Mouse (Mus musculus): Measurements from ENCODE around the gene Ccdc92b. TPM values are rescaled to one million over a fixed set of nuclear protein-coding genes. Genes with fewer than 3 reads are reported as not detected.

Gene Ccdc92b
- polyA plus RNA-seq, 1 experiment from 2014 or later: 14.7 TPM

DNA sequence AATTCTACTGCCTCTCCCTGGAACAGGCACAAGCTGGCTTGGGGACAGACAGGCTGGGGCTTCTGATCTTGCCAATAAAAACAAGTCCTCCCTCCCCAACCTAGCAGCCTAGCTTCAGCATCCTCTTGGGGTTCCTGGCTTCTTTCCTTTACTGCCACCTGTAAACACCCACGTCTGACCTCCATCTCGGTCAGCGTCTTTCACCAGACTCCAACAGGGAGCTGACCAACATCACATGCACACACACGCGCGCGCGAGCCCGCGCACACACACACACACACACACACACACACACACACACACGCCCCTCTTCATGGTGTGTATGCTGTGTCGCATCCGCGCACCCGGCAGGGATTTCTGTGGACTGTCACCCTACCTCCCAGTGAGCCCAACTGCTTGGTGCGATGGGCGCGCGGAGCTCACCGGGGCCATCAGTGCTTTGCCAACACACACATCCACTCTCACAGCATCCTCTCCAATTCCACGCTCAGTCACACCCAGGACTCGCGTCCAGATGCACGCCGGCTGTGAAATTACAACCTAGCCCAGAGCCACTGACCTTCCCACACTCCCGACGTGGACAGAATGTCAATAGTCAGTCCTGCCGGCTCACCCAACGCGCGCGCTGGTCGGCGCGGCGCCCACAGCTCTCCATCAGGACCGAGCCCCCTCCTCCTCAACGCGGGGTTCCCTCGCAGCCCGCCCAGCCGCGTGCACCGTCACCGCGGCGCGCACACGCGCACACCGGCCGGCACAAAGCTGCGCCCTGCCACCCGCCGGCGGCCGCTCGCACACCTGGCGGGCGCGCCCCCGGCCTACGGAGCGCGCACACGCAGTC is 29.8 kb upstream of the Ccdc92b start:
- no peaks in the 10 kb centered on the region for H3K9me3 ChIP-seq (replicated peaks)
- H3K27me3 ChIP-seq (replicated peaks): peaks cover 93% of the 10 kb centered on the region
- H3K4me2 ChIP-seq: peak overlapping the region; percentile 59
- H3K27ac ChIP-seq: no peak overlapping the region
- no peaks in the 10 kb centered on the region for H3K36me3 ChIP-seq
- H3K9ac ChIP-seq: no peak overlapping the region
- H3K4me3 ChIP-seq: peak overlapping the region; percentile 40
- no peak for ATAC-seq
- peaks cover 7% of the 10 kb centered on the region; the same call in 1 of the 2 replicates for H3K4me1 ChIP-seq
- 5% methylated on average over 66 of the region's 66 CpGs for WGBS (ENCODE audit: insufficient replicate concordance)

DNA sequence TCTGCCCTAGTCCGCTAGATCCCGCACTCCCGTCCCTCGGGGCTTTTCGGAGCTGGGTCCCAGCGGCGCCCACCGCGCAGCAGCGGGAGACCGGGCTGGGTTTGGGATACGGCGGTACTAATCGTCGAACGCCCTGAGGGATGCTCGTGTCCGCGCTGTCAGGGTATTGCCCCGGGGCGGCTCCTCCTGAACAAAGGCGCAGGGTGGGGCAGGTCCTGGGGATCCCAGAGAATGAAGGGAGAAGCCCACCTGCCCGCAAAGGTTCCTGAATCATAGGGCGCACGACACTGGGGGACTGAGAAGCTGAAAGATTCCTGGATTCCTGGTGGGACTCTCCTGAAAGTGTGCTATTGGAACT is 29.2 kb upstream of the Ccdc92b start:
- Histone ChIP-seq H3K4me3 (peak overlapping the region; percentile 40), H3K27ac (no peak overlapping the region), H3K27me3 (replicated peaks) (peaks cover 87% of the 10 kb centered on the region), H3K36me3 (no peaks in the 10 kb centered on the region), H3K9me3 (replicated peaks) (no peaks in the 10 kb centered on the region), H3K4me1 (0 out of 2 replicates have a peak, but pooled peaks cover 5% of the 10 kb centered on the region), H3K4me2 (peak overlapping the region; percentile 59), H3K9ac (no peak overlapping the region)
- ATAC-seq: no peak
- WGBS (ENCODE audit: insufficient replicate concordance): 5% methylated on average over 25 of the region's 25 CpGs

GRCm38 (mm10) chr11:74590691-74591090 is 28.7 kb upstream of the Ccdc92b start:
- Histone ChIP-seq H3K27me3 (replicated peaks) (peaks cover 82% of the 10 kb centered on the region), H3K4me2 (no peak overlapping the region), H3K4me3 (no peak overlapping the region), H3K9ac (no peak overlapping the region), H3K36me3 (no peaks in the 10 kb centered on the region), H3K9me3 (replicated peaks) (no peaks in the 10 kb centered on the region), H3K4me1 (0 out of 2 replicates have a peak, but pooled peaks cover 5% of the 10 kb centered on the region), H3K27ac (no peak overlapping the region)
- WGBS (ENCODE audit: insufficient replicate concordance): 38% methylated on average over 13 of the region's 13 CpGs
- no peak for ATAC-seq

DNA sequence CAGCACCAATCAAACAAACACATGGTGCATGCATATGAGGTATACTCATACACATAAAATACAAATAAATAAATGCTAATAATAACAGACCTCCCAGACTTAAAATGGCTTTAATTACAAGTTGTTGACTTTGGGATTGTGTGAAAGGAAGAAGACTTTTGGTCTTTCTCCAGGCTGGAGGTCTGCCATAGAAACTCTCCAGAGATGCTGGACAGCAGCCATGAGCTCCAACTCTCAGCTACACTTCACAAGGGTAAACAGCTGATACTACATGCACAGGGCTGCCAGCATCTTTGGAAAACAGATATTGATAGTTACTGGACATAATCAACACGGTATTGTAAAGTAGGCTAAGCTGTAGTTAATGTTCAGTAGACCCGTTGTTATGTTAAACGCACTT is 27.2 kb upstream of the Ccdc92b start:
- no peak overlapping the region for H3K9ac ChIP-seq
- no peak overlapping the region for H3K4me2 ChIP-seq
- 74% methylated on average over 3 of the region's 3 CpGs for WGBS (ENCODE audit: insufficient replicate concordance)
- no peak overlapping the region for H3K4me3 ChIP-seq
- H3K27me3 ChIP-seq (replicated peaks): peaks cover 67% of the 10 kb centered on the region
- H3K9me3 ChIP-seq (replicated peaks): no peaks in the 10 kb centered on the region
- H3K36me3 ChIP-seq: no peaks in the 10 kb centered on the region
- ATAC-seq: no peak
- H3K27ac ChIP-seq: no peak overlapping the region
- 0 out of 2 replicates have a peak, but pooled peaks cover 5% of the 10 kb centered on the region for H3K4me1 ChIP-seq

- Histone ChIP-seq H3K4me1 (no peaks in the 10 kb centered on the region), H3K27ac (no peak overlapping the region), H3K9ac (no peak overlapping the region), H3K9me3 (replicated peaks) (no peaks in the 10 kb centered on the region), H3K4me3 (no peak overlapping the region), H3K36me3 (no peaks in the 10 kb centered on the region), H3K4me2 (no peak overlapping the region), H3K27me3 (replicated peaks) (peaks cover 32% of the 10 kb centered on the region)
- ATAC-seq: no peak
- 54% methylated on average over 4 of the region's 4 CpGs for WGBS (ENCODE audit: insufficient replicate concordance)
Observed at GRCm38 (mm10) chr11:74597283-74597989, 22.0 kb upstream of the Ccdc92b start.

GRCm38 (mm10) chr11:74597990-74598337 is 21.4 kb upstream of the Ccdc92b start:
- Histone ChIP-seq H3K36me3 (no peaks in the 10 kb centered on the region), H3K9ac (no peak overlapping the region), H3K27me3 (replicated peaks) (peaks cover 28% of the 10 kb centered on the region), H3K4me1 (no peaks in the 10 kb centered on the region), H3K4me3 (no peak overlapping the region), H3K27ac (no peak overlapping the region), H3K4me2 (no peak overlapping the region), H3K9me3 (replicated peaks) (no peaks in the 10 kb centered on the region)
- no peak for ATAC-seq

GRCm38 (mm10) chr11:74602286-74602685 is 17.1 kb upstream of the Ccdc92b start:
- Histone ChIP-seq H3K9ac (no peak overlapping the region), H3K4me3 (no peak overlapping the region), H3K36me3 (no peaks in the 10 kb centered on the region), H3K4me1 (no peaks in the 10 kb centered on the region), H3K27me3 (replicated peaks) (peaks cover 42% of the 10 kb centered on the region), H3K27ac (no peak overlapping the region), H3K4me2 (no peak overlapping the region), H3K9me3 (replicated peaks) (no peaks in the 10 kb centered on the region)
- WGBS (ENCODE audit: insufficient replicate concordance): 84% methylated on average over 1 of the region's 1 CpGs
- no peak for ATAC-seq

DNA sequence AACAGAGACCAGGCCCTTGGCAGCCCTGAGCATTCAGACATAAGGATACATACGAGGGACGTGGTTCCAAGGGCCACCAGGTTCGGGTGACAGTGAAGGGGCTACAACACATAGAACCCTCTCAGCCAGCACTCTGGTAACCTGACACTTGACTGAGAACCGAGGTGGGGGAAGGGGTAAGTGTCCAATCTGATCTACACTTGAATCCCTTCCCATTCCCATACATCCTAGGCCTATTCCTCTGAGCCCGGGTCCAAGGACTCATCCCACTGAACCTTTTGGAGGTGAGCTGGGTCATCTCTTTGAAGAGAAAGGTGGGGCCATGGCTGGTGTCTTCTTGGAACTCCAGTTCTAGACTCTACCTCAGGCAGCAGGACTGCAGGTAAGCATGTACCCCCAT is 9.3 kb upstream of the Ccdc92b start:
- 25% methylated on average over 5 of the region's 5 CpGs for WGBS (ENCODE audit: insufficient replicate concordance)

GRCm38 (mm10) chr11:74610545-74611176 is 8.7 kb upstream of the Ccdc92b start, which contains the start of gene Rap1gap2:
Gene Rap1gap2, minus strand, starts transcription at chr11:74610915.
- ATAC-seq: peak; percentile 47; the same call in 1 of the 2 replicates
- H3K9ac ChIP-seq: 0 out of 2 replicates have a peak within 1 kb of the TSS, but pooled peaks have one; percentile 29
- H3K9me3 ChIP-seq (replicated peaks): no peaks in the 10 kb centered on the region
- 3% methylated on average over 46 of the region's 50 CpGs for WGBS (ENCODE audit: insufficient replicate concordance)
- peaks cover 94% of the 10 kb centered on the region for H3K27me3 ChIP-seq (replicated peaks)
- peaks cover 15% of the 10 kb centered on the region for H3K4me1 ChIP-seq
- peak within 1 kb of the TSS; percentile 72 for H3K4me2 ChIP-seq
- no peak within 1 kb of the TSS for H3K27ac ChIP-seq
- peak within 1 kb of the TSS; percentile 53 for H3K4me3 ChIP-seq
- no peaks in the 10 kb centered on the region for H3K36me3 ChIP-seq

More for the DNA sequence above, 9.3 kb upstream of the Ccdc92b start:
- no peak overlapping the region for H3K4me3 ChIP-seq
- H3K27ac ChIP-seq: no peak overlapping the region
- no peak overlapping the region for H3K9ac ChIP-seq
- ATAC-seq: no peak
- peak overlapping the region; percentile 72; the same call in 1 of the 2 replicates for H3K4me2 ChIP-seq
- H3K4me1 ChIP-seq: peaks cover 15% of the 10 kb centered on the region
- H3K36me3 ChIP-seq: no peaks in the 10 kb centered on the region
- H3K9me3 ChIP-seq (replicated peaks): no peaks in the 10 kb centered on the region
- H3K27me3 ChIP-seq (replicated peaks): peaks cover 92% of the 10 kb centered on the region

DNA sequence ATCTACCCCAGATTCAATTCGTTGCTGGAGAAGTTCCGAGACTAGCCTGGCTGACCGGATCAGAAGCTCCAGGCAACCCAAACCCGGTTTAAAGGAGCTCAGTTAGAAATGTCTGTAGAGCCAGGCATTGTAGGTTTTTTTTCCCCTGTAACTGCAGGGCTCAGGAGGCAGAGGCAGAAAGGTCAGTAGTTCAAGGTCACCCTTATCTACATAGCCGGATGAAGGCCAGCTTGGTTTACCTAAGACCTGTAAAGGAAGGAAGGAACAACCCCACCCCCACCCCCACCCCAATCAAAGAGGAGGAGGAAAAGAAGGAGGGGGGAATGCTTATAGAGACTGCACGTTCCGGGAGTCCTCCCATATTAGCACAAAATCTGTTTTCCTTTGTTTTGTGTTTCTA is 8.0 kb upstream of the Ccdc92b start:
- H3K9ac ChIP-seq: no peak overlapping the region
- H3K9me3 ChIP-seq (replicated peaks): no peaks in the 10 kb centered on the region
- peaks cover 15% of the 10 kb centered on the region for H3K4me1 ChIP-seq
- H3K4me3 ChIP-seq: no peak overlapping the region; the same call in 1 of the 2 replicates
- H3K27ac ChIP-seq: no peak overlapping the region
- ATAC-seq: no peak
- WGBS (ENCODE audit: insufficient replicate concordance): 15% methylated on average over 7 of the region's 7 CpGs
- peak overlapping the region; percentile 72 for H3K4me2 ChIP-seq
- peaks cover 96% of the 10 kb centered on the region for H3K27me3 ChIP-seq (replicated peaks)
- H3K36me3 ChIP-seq: no peaks in the 10 kb centered on the region

- H3K27ac ChIP-seq: no peak overlapping the region
- ATAC-seq: no peak
- no peaks in the 10 kb centered on the region for H3K36me3 ChIP-seq
- 50% methylated on average over 4 of the region's 4 CpGs for WGBS (ENCODE audit: insufficient replicate concordance)
- no peak overlapping the region for H3K9ac ChIP-seq
- H3K4me3 ChIP-seq: no peak overlapping the region
- H3K4me2 ChIP-seq: no peak overlapping the region
- no peaks in the 10 kb centered on the region for H3K9me3 ChIP-seq (replicated peaks)
- peaks cover 98% of the 10 kb centered on the region for H3K27me3 ChIP-seq (replicated peaks)
- H3K4me1 ChIP-seq: peaks cover 16% of the 10 kb centered on the region
Observed at GRCm38 (mm10) chr11:74613428-74613827, 6.0 kb upstream of the Ccdc92b start.

DNA sequence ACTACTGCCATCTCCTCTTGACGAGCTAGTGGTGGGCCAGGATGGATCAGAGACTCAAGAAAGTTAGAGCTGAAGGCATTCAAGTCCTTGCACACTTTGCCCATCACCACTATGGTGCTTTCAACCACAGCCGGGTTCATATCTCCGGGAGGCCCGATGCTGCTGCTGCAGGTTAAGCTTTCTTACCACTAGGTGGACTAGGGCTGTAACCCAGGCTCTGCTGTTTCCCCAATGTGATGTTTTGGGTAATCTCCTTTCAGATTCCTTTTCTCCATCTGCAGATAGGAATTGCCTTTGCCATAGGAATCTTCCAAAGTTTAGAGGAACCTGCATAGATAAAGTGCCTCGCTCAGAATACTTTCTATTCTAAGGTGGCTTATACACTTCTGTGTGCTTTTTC is 3.8 kb upstream of the Ccdc92b start:
- no peak overlapping the region for H3K4me3 ChIP-seq
- H3K27me3 ChIP-seq (replicated peaks): peaks cover 94% of the 10 kb centered on the region
- peaks cover 35% of the 10 kb centered on the region for H3K4me1 ChIP-seq
- H3K9ac ChIP-seq: no peak overlapping the region
- H3K36me3 ChIP-seq: no peaks in the 10 kb centered on the region
- WGBS (ENCODE audit: insufficient replicate concordance): 48% methylated on average over 5 of the region's 5 CpGs
- ATAC-seq: no peak
- no peak overlapping the region for H3K4me2 ChIP-seq
- no peaks in the 10 kb centered on the region for H3K9me3 ChIP-seq (replicated peaks)
- H3K27ac ChIP-seq: no peak overlapping the region
